Mouse (Mus musculus) testis, adult 2 months (tissue): Measurements from ENCODE around the gene Arhgef19. TPM values are rescaled to one million over a fixed set of nuclear protein-coding genes. Genes with fewer than 3 reads are reported as not detected.

Source experiments
- H3K27ac ChIP-seq: fragments of 200-500 bp; 2 replicates; pipeline ENCODE4 v1.5.1; 2012; ENCODE audit warnings: low read depth, low read length; ENCODE audit not compliant: control insufficient read depth, insufficient read depth
- H3K27me3 ChIP-seq: fragments of 200-500 bp; 2 replicates; pipeline ENCODE4 v1.6.1; 2012; ENCODE audit warnings: mild to moderate bottlenecking, low read length, moderate library complexity; ENCODE audit not compliant: control insufficient read depth, insufficient read depth
- H3K36me3 ChIP-seq: fragments of 200-500 bp; 2 replicates; pipeline ENCODE4 v1.6.1; 2012; ENCODE audit warnings: mild to moderate bottlenecking, low read length; ENCODE audit not compliant: control insufficient read depth, insufficient read depth
- H3K4me1 ChIP-seq: fragments of 200-500 bp; 2 replicates; pipeline ENCODE4 v1.6.1; 2012; ENCODE audit warnings: low read length; ENCODE audit not compliant: control insufficient read depth, insufficient read depth
- H3K4me3 ChIP-seq: fragments of 200-500 bp; 2 replicates; pipeline ENCODE4 v1.5.1; 2012; ENCODE audit warnings: low read depth, mild to moderate bottlenecking, low read length, moderate library complexity, mixed read lengths; ENCODE audit not compliant: control insufficient read depth
- CTCF ChIP-seq: fragments of 200-500 bp; IDR thresholded peaks from 2 replicates; pipeline ENCODE4 v1.5.1; 2012; ENCODE audit warnings: low read depth, mild to moderate bottlenecking, inconsistent platforms, low read length, moderate library complexity; ENCODE audit not compliant: control insufficient read depth, insufficient read depth, insufficient replicate concordance
- POLR2A ChIP-seq: fragments of 200-500 bp; IDR thresholded peaks from 2 replicates; pipeline ENCODE4 v1.6.1; 2012; ENCODE audit warnings: low read depth, mild to moderate bottlenecking, inconsistent platforms, low read length, moderate library complexity; ENCODE audit not compliant: control insufficient read depth
- polyA plus RNA-seq: library from polyadenylated mRNA; depleted of rRNA; stranded (reverse); fragments of >200 nt; gene quantifications from 2 replicates; pipeline ENCODE4 v1.2.3, GENCODE M21; 2012

Gene Arhgef19
- polyA plus RNA-seq, 1 experiment, result 0.65 TPM

DNA sequence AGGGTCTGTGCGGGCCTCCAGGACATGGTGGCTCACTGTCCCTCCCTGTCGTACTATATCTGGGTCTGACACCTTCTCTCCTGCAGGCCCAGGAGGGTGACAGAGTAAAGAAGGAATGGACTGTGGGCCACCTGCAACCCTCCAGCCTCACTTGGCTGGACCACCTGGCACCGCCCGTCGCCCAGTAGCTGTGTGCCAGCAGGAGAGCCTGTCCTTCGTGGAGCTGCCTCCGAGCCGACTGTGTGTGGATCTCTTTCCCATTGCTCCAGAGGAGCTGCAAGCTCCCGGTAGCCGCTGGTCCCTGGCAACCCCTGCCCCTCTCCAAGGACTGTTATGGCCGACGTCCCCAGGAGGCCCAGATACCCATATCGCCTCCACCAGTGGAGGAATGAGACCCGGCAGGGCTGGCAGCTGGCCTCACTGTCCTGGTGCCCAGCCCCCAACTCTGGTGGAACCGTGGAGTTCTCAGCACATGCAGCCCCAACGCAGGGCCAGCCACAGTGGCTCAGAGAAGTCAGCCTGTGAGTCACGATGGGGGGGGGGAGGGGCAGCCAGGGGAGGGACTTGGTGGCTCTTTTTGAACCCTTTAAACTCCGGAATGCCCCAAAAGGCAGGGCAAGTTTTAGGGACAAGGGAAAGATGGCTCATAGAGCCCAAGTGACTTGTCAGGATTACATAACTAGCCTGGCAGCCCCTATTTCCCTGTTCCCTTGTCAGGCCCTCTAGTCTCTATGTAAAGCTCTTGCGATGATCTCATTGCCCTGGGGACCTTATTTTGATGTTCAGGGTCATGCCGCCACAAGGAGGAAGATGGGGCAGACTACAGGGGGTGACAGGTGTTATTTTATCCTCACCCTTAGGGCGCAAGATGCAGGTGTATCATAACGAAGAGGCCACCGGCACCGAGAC, 7.0 kb downstream of the Arhgef19 start:
- H3K4me1 ChIP-seq, result peaks cover 17% of the 10 kb centered on the region
- no peak overlapping the region for H3K4me3 ChIP-seq
- no peaks in the 10 kb centered on the region for H3K36me3 ChIP-seq
- TF ChIP-seq CTCF, result no peak
- no peak for TF ChIP-seq POLR2A
- H3K27ac ChIP-seq, result no peak overlapping the region
- H3K27me3 ChIP-seq, result peaks cover 2% of the 10 kb centered on the region; the same call in 1 of the 2 replicates

DNA sequence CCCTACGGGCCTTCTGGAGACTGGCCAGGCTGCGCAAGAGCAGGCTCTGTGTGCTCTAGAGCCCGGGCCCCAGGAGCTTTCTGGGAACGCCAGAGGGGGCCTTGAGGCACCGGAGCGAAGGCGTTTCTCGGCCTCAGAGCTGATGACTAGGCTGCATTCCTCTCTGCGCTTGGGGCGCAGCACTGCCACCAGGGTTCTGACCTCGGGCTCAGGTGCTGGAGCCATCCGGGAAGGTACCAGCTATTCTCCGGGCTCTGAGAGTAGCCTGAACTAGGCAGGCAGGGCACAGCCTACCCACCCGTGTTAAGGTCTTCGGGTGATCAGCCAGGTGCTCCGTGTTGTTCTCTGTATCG, 7.7 kb downstream of the Arhgef19 start:
- H3K27me3 ChIP-seq, result peaks cover 2% of the 10 kb centered on the region; the same call in 1 of the 2 replicates
- no peak overlapping the region; the same call in 1 of the 2 replicates for H3K4me3 ChIP-seq
- H3K27ac ChIP-seq, result no peak overlapping the region
- no peaks in the 10 kb centered on the region for H3K36me3 ChIP-seq
- TF ChIP-seq CTCF (no peak), POLR2A (no peak)
- H3K4me1 ChIP-seq, result peaks cover 17% of the 10 kb centered on the region

DNA sequence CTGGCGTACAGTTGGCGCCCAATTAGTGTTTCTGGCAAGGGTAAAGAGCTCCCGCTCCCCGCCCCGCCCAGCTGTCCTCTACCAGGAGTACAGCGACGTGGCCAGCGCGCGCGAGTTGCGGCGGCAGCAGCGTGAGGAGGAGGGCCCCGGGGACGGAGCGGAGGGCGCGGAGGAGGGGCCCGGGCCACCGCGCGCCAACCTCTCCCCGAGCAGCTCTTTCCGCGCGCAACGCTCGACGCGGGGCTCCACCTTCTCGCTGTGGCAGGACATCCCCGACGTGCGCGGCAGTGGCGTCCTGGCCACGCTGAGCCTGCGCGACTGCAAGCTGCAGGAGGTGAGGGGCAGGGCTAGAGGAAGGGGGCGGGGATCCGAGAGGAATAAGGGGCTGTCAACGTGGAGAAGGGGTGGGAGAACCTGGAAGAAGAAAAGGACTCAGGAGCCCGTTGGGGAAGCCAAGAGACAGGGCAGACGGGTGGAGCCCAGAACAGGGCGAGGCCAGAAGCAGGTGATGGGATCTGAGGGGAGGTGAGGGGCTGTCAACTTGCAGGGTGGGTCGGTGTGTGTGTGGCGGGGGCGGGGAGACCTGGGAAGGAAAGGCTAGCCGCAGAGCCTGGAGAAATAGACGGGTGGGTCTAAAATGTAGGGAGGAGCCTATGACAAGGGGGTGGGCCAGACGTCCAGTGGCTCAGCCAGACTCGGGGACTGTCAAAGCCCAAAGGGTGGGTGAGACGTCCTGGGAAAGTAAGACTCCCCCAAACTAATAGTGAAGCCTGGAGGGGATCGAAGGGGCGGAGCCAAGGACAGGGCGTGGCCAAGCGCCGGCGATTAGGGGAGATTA, 8.7 kb downstream of the Arhgef19 start:
- Histone ChIP-seq H3K4me3 (peak overlapping the region; percentile 20), H3K4me1 (peaks cover 17% of the 10 kb centered on the region), H3K36me3 (no peaks in the 10 kb centered on the region), H3K27ac (no peak overlapping the region), H3K27me3 (peaks cover 2% of the 10 kb centered on the region; the same call in 1 of the 2 replicates)
- TF ChIP-seq CTCF (no peak), POLR2A (no peak)

DNA sequence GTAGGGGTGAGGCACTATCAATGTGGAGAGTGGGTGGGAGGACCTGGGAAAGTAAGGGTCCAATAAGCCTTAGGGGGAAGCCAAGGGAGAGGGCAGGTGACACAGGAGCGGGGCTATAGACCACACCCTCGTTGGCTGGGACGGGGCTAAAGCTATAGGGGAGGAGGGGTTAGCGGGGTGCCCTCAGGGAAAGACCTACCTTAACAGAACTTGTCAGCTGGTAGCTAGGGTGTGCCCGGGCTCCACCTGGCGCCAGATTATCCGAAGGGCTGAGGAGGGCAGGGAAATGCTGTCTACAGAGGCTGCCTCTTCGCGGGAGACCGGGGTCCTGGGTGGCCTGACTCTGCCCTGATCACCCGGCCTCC, 9.3 kb downstream of the Arhgef19 start:
- TF ChIP-seq POLR2A (no peak), CTCF (no peak)
- peaks cover 17% of the 10 kb centered on the region for H3K4me1 ChIP-seq

DNA sequence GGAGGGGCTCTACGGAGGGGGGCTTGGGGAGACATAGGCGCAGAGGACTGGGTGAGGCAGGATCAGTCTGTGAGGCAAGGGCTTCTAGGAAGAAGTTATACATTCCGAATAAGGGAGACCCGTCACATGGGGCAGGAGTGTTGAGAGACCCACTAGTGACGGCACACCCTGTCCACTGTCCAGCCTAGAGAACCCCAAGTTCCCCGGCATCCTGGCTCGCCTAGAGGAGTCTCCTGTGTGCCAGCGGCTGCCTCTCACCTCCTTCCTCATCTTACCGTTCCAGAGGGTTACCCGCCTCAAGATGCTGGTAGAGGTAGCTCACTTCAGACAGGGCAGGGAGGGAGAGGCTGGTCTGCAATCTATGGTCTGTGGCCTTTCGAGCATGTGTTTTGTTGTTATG, 10.1 kb downstream of the Arhgef19 start:
- Histone ChIP-seq H3K36me3 (no peaks in the 10 kb centered on the region), H3K27ac (no peak overlapping the region), H3K4me3 (no peak overlapping the region), H3K4me1 (peaks cover 19% of the 10 kb centered on the region), H3K27me3 (peaks cover 2% of the 10 kb centered on the region; the same call in 1 of the 2 replicates)
- TF ChIP-seq CTCF (no peak), POLR2A (no peak)

More for the DNA sequence above, 9.3 kb downstream of the Arhgef19 start:
- H3K27me3 ChIP-seq, result peaks cover 2% of the 10 kb centered on the region; the same call in 1 of the 2 replicates
- H3K4me3 ChIP-seq, result no peak overlapping the region
- H3K27ac ChIP-seq, result no peak overlapping the region
- H3K36me3 ChIP-seq, result no peaks in the 10 kb centered on the region

DNA sequence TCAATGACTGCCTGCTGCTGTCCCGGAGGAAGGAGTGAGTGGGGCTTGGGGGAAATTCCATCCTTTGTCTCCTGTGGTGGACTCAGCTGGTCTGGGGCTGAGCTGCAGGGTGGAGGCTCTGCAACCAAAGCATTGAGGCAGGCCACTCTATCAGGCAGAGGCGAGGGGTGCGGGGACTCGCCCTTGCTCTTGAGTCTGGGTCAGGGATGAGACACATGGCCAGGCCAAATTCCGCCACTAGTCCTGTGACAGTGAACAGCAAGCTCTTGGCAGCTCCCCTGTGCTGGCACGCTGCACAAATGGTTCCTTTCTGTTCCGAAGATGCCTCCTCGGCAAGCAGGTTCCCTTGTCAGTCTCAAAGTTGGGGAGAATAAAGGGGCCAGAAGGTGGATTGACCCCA, 11.8 kb downstream of the Arhgef19 start:
- H3K27ac ChIP-seq, result no peak overlapping the region

DNA sequence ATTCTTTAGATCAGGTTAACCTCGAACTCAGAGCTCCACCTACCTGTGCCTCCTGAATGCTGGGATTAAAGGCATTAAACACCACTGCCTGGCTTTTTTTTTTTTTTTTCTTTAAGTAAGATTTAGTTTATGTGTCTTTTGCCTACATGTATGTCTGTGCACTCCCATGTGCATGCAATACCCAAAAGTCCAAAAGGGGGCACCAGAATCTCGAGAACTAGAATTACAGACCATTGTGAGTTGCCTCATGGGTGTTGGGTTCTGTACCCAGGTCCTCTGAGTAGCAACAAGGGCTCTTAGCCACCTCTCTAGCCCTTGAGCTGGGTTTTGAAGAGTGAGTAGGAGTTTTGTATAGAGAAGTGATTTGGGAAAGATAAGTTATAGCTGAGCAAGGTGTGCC, 13.3 kb downstream of the Arhgef19 start:
- TF ChIP-seq CTCF, result no peak
- TF ChIP-seq POLR2A, result no peak
- H3K36me3 ChIP-seq, result no peaks in the 10 kb centered on the region
- no peak overlapping the region for H3K27ac ChIP-seq
- H3K4me1 ChIP-seq, result peaks cover 14% of the 10 kb centered on the region
- H3K27me3 ChIP-seq, result no peaks in the 10 kb centered on the region; the same call in 1 of the 2 replicates
- H3K4me3 ChIP-seq, result no peak overlapping the region

More for the DNA sequence above, 11.8 kb downstream of the Arhgef19 start:
- no peak overlapping the region for H3K4me3 ChIP-seq
- no peaks in the 10 kb centered on the region for H3K36me3 ChIP-seq
- H3K27me3 ChIP-seq, result peaks cover 2% of the 10 kb centered on the region; the same call in 1 of the 2 replicates
- no peak for TF ChIP-seq CTCF
- TF ChIP-seq POLR2A, result no peak
- peaks cover 19% of the 10 kb centered on the region for H3K4me1 ChIP-seq
